Mouse (Mus musculus): Measurements from ENCODE around the gene Olfr825.
"Not testable (repeated sequence)": the region's sequence is repeated elsewhere in the genome, so short reads cannot be mapped to it uniquely, and the experiment has no call there.

Gene Olfr825

GRCm38 (mm10) chr10:130166666-130167065, at the start of gene Olfr825:
Gene Olfr825 (minus strand): TSS chr10:130166766.
- no peak for DNase-seq (ENCODE audit: low spot score)

- DNase-seq (ENCODE audit: low spot score), result no peak
These were observed 47.7 kb upstream of the Olfr825 start, which contains the start of gene Olfr827 for GRCm38 (mm10) chr10:130214303-130214702. Gene Olfr827 (minus strand): TSS chr10:130214403.

- DNase-seq (ENCODE audit: low spot score), result no peak
These were observed 17.5 kb upstream of the Olfr825 start, which contains the start of gene Olfr826 for GRCm38 (mm10) chr10:130184086-130184485. Gene Olfr826 (minus strand): TSS chr10:130184186.

GRCm38 (mm10) chr10:130165196-130165595, 1.4 kb downstream of the Olfr825 start:
- no peak for DNase-seq (ENCODE audit: low spot score)

- no peak for DNase-seq (ENCODE audit: low spot score)
These were observed 22.4 kb downstream of the Olfr825 start for GRCm38 (mm10) chr10:130144121-130144520.

GRCm38 (mm10) chr10:130142481-130142880, 24.1 kb downstream of the Olfr825 start:
- DNase-seq (ENCODE audit: low spot score), result not testable (repeated sequence)

- DNase-seq (ENCODE audit: low spot score), result no peak
These were observed 31.8 kb downstream of the Olfr825 start for GRCm38 (mm10) chr10:130134811-130135210.

GRCm38 (mm10) chr10:130129900-130130299, 36.7 kb downstream of the Olfr825 start, which contains the start of gene Olfr824:
Gene Olfr824 (minus strand): TSS chr10:130130000.
- not testable (repeated sequence) for DNase-seq (ENCODE audit: low spot score)

GRCm38 (mm10) chr10:130116045-130116444, 50.5 kb downstream of the Olfr825 start:
- not testable (repeated sequence) for DNase-seq (ENCODE audit: low spot score)

- DNase-seq (ENCODE audit: low spot score), result not testable (repeated sequence)
These were observed 51.3 kb downstream of the Olfr825 start, which contains the start of gene Olfr823 for GRCm38 (mm10) chr10:130115283-130115682. Gene Olfr823 (minus strand): TSS chr10:130115383.

Measured in yolk sac, embryonic 10.5 days (tissue).